24 mouse cellular contexts compared by ENCODE assay signal in genomic region chr15:78194320-78194719, GRCm38 (mm10). TPM values are rescaled to one million over a fixed set of nuclear protein-coding genes. Genes with fewer than 3 reads are reported as not detected.
"Had no signal": no experiment of that assay in that cellular context is flagged by ENCODE, and none has a peak within 500 bp of the region (broad histone marks: within the 10 kb centered on the region; RNA-seq: fewer than 3 reads in every experiment).

No protein-coding gene starts in this region.

- H3K4me1 ChIP-seq: hindbrain, embryonic 12.5 days; intestine, embryonic 15.5 days; limb, embryonic 10.5 days; limb, embryonic 12.5 days; liver, embryonic 13.5 days; liver, embryonic 15.5 days had no signal

- H3K9me3 ChIP-seq: heart, embryonic 12.5 days; hindbrain, embryonic 10.5 days; hindbrain, embryonic 12.5 days; intestine, embryonic 15.5 days; limb, embryonic 10.5 days; limb, embryonic 12.5 days; liver, embryonic 13.5 days; liver, embryonic 15.5 days had no signal

- H3K27me3 ChIP-seq: hindbrain, embryonic 12.5 days had no signal

- H3K36me3 ChIP-seq: heart, embryonic 12.5 days; hindbrain, embryonic 10.5 days; hindbrain, embryonic 12.5 days; intestine, embryonic 15.5 days; limb, embryonic 10.5 days; limb, embryonic 12.5 days; liver, embryonic 13.5 days; liver, embryonic 15.5 days had no signal

- H3K4me3 ChIP-seq: heart, adult 2 months; heart, embryonic 12.5 days; hindbrain, embryonic 10.5 days; hindbrain, embryonic 12.5 days; intestine, embryonic 15.5 days; layer of hippocampus, adult 2 months; limb, embryonic 10.5 days; limb, embryonic 12.5 days; liver, embryonic 13.5 days; liver, embryonic 15.5 days had no signal

- H3K27ac ChIP-seq: heart, adult 2 months; hindbrain, embryonic 10.5 days; hindbrain, embryonic 12.5 days; hindbrain, embryonic 14.5 days; intestine, embryonic 15.5 days; layer of hippocampus, adult 2 months; limb, embryonic 10.5 days; limb, embryonic 12.5 days; liver, embryonic 13.5 days; liver, embryonic 15.5 days had no signal

- DNase-seq: heart, adult 11 months; heart, adult 2 months; heart, postnatal 10 days; heart, postnatal 4 days; kidney, adult 18-20 months; kidney, adult 8-10 months; kidney, postnatal 10 days; kidney, postnatal 25 days; kidney, postnatal 4 days; liver; liver, embryonic 13.5 days had no signal

RNA-seq across cellular contexts. Expression of gene Pvalb, which starts 11.9 kb away (rescaled TPM):
- total RNA-seq: heart, postnatal 10 days had no signal
- polyA plus RNA-seq: inflammation-experienced regulatory T-cells, adult 6 months; intestine, embryonic 15.5 days; intestine, postnatal 0 days; kidney, embryonic 14.5 days; limb, embryonic 10.5 days; limb, embryonic 12.5 days; liver, embryonic 11.5 days; liver, embryonic 13.5 days; liver, embryonic 15.5 days had no signal
